Mouse (Mus musculus): ENCODE data around the gene Itga3.

Gene Itga3

DNA sequence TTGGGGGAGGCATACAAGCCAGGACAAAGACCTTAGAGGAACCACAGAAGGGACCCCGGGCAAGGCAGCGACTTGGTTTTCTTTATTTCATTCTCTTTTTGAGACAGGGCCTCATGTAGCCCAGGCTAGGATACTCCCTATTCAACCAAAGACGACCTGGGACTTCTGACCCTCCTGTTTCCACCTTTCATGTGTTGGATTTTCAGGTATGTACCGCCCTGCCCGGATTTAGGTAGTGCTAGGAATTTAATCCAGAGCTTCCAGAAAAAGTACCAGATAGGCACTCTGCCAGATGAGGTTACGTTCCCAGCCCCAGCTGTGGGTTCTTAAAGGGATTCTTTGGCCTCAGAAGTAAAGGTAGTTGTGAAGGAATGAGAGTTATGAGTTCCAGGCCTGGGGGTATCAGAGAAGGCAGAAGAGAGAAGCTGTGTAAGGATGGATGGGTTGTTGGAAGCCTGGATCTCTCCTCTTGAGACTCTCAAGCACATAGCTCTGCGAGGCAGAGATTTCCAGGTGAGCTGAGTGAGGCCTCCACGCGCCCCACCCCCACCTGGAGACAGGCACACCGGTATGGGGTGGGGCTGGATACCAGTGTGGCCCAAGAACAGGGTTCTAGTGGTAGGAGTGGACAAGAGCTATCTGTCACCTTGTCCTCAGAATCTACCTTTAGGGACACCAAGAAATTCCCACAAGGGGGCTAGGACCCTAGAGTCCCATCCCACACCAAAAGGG is 7.2 kb downstream of the Itga3 start:
- no peak for DNase-seq

DNA sequence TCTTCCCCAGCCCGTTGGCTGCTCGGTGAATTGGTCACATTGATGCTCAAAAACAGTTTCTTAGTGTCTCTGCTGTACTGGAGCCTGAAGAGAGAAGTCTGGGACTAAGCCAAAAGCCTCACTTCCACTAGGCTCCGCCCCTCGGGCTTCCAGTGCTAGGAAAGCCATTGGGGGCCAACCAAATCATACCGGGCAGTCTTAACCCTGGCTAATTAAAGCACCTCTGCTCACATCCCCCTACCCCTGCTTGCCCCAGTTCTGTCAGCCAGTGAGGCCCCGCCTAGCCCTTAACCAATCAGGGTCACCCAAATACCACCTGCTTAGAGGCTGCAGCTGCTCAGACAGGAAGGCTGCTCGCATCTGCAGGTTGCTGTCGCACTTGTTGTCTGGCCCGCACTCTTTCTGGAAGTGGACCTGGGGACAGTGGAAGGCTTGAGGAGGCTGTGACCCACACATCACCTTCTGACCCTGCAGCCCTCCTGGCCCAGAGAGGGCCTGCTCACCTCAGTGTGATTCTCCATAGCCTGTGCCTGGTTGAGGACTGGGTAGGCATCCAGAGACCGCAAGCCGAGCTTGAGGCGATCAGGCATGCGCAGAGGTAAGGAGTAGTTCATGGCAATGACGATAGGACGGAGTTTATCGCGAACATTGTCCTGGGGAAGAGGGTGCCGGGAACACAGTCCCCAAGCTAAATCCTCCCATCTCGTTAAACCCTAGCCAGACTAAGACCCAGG is 19.7 kb downstream of the Itga3 start:
- no peak for DNase-seq

DNA sequence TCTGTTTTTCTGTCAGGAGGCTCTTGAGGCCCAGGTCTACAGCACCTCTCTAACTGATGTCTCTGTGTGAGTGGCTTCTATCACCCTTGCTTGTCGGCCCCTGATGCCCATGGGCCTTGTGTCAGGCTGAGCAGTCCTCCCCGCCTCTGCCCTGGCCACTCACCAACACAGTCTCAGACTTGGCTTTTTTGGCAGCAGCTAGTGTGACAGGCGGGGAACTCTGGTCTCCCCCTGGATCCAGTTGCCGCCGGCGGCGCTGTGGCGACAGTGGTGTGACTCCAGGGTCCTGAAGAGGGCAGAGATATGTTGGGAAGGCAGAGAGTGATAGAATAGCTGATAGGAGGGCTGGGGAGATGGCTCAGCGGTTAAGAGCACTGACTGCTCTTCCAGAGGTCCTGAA is 23.5 kb downstream of the Itga3 start:
- DNase-seq, result no peak

DNA sequence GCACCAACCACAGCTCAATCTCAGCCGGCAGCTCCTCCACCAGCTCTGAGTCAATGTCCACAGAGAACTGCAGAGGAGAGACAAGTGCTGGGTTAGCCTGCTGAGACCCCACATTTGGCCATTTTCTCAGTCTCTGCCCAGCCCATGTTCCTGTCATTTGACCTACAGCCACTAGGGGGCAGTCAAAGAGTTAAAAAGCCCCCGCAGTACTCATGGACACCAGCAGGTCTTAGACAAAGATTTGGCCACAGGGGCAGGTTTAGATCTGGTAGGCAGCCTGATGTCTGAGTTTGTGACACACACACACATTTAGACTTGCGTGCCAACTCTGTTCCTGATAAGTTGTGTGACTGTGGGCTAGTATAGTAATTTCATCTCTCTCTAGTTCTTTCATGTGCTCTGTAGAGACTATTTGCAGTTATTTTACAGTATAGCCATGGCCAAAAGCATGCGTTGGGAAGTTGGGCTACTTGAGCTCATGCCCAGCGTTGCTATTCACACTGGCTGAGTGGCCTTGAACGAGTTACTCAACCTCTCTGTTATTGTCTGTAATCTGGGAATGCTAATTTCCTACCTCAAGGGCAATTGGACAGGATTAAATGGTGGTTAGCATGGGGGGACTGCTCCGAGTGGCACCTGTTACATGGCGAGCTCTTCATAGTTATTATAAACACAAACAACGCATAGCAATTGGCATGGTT is 29.5 kb downstream of the Itga3 start:
- DNase-seq, result no peak

DNA sequence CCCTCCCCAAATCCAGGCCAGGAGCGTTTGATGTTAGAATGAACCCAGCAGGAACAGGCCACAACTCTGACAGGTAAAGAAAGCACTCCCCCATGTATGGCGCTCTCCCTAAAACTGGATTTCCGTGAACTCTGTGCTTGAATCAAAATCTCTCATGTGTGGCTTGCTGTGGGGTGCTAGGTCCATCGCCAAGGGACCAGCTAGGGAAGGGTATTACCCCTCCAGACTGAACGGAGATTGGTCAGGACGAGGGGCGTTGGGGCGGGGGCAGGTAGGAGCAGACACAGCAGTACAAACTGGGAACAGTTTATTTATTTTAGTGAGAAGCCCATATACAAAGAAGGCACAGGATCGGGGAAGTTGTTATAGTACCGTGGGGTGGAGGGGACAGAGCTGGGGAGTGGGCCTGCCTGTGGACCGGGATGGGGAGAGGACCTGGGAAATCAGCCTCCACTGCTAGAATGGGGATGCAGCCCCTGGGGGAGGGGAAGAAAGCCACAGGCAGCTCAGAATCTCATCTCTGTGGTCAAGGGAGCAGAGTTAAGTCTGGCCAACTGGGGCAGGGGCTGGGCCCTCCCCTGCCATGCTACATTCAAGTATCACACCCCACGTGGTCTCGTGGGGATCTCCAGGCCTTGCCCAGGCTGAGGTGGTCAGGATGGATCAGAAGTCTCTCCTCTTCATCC is 32.3 kb downstream of the Itga3 start:
- DNase-seq, result no peak

DNA sequence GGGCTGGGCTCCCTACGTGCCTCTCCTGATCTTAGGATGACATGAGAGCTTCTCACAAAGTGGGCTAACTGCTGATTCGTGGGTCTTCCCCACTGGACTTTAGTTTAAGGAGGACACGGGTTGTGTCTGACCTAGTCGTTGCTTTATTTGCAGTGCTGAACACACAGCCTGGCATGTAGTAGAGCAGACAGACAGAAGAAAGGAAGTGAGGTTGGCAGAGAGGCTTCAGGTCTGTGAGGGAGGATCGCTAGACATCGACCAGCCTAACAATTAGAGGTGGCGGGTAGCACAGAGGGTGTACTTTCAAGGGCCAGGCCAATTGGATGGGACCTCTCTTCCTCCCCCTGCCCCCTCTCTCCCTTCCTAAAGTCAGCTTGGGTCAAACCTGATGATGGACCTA is 33.0 kb downstream of the Itga3 start:
- no peak for DNase-seq

DNA sequence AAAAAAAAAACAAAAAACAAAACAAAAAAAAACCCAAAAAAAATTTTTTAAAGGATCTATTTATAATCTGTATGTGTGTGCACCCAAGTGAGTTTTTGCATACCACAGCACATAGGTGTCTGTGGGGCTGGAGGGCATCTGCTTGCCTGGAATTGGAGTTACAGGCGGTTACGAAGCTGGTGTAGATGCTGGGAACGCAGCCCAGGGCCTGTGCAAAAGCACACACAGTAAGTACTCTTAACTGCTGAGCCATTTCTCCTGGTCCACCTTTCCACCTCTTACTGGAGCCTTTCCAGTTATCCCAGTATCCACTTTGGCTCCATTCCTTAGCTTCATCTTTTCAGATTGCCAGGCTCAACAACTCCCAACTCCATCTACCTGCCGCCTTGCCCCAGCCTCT is 33.5 kb downstream of the Itga3 start:
- DNase-seq, result no peak

DNA sequence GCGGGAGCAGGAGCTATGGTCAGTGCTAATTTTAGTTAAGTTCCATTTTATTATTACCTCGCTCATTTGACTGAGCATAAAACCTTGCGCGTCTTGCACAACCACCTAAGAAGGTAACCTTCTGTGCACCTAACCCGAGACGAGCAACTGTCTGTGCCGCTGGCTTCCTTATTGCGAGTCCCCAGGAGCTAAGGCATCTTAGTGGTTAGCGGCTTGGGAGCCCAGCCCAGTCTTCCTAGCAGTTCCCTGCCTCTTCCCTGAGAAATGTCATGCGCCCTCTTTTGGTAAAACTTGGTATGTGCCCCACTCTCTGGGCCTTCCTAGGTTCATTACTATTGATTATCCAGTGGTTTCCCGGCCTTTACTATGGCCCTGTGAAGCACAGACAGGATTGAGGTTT is 34.5 kb downstream of the Itga3 start:
- peak; percentile 89 for DNase-seq

DNA sequence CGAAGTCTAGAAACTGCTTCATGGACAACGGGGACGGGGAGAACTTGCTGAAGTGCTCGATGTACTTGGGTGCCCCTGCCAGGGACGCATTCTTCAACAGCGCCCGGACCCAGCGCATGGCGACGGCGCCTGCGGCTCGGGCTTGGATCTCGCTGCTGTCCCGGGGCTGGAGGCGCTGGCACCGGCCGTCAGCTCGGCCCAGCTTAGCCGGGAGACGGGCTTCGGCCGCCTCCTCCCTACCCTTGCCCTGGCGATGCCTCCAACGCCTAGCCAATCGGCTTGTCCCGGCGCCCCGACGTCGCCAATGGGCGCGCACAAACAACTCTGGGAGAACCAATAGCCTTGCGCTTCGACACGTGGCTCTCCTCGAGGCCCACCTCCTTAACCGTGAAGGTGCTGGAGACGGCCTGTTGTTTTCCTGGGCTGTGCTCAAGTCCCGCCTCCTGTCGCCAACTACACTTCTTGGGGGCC is 35.4 kb downstream of the Itga3 start, which contains the start of gene Pdk2:
Pdk2 (minus strand) TSS at position 216 of the 471 bp plus-strand sequence.
- DNase-seq, result peak; percentile 98

DNA sequence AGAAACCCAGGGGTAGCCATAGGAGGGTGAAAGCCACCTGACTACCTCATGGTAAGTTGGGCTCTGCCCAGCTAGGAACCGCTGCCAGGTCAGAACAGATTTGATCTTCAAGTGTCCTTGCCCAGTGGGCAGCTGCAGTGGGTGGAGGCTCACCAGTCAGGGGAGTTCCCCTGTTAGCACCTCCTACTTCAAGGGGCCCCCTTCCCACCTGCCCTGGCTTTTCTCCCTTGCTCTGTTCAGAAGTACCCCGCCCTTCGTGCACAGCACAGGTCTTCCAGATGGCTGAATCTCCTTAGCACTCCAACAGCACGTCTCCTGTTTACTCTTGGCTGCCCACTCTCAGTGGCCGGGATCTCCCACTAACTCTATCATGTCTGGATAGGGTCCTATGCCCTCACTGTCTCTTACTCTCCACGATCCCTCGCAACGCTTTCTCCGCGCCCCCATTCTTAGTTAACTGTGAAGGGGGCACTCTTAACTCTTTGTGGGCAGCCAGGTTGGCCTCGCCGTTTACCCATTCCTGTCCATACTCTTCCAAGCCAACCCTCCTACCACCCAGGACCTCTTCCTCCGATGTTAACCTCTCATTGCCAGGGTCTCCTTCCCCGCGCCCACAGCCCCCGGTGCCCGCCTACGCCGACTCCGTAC is 36.0 kb downstream of the Itga3 start:
- peak; percentile 51 for DNase-seq

DNA sequence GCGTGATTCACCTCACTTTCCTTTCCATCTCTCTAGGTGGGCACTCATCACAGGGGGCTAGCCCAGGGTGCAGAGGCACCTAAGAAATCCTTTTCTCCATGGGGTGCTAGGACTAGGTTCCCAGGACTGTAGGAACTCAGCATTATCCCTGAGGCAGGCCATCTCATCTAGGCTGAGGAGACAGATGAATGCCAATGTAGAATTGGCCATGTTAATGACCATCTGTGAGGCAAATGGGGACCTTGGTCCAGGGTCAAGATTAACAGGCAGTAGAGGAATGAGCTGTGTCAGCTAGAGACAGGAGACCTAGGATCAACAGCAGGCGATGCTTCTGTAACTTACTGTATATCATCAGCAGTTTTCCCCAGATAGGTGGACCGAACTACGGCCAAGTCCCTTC is 36.8 kb downstream of the Itga3 start:
- no peak for DNase-seq

DNA sequence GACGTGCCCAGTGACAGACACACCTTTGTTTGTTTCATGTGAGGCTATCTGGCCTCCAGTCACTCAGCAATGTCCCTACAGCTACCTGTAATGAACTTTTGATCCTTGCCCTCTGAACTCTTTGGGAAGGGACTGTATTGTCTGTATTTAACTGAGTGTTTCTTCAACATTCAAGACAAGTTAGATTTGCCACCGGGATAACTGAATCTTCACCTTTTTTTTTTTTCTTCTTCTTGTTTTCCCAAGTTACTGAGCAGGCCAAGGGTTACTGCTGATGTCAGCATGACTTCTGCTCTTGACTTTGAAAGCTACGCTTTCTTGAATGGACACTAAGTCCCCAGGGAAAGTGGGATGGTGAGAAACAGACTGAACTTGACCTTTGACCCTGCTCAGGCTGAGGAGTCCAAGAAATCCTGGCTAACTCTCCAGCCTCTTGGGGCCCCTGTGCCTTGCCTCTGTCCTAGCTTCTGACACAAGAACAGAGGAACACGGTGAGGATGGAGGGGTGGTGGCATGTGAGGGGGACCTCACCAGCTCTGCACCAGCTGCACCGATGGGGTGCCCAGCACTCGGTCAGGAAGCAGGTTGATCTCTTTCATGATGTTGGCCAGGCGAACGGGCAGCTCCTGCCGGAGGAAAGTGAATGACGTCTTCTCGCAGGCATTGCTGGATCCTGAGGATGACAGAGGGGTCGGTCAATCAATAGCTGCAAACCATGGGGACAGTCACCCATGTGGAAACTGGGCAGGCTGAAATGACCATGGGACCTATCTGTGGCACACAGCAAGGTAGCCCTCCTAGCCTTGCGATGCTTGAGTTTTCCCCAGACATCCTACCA is 37.6 kb downstream of the Itga3 start:
- DNase-seq, result no peak

DNA sequence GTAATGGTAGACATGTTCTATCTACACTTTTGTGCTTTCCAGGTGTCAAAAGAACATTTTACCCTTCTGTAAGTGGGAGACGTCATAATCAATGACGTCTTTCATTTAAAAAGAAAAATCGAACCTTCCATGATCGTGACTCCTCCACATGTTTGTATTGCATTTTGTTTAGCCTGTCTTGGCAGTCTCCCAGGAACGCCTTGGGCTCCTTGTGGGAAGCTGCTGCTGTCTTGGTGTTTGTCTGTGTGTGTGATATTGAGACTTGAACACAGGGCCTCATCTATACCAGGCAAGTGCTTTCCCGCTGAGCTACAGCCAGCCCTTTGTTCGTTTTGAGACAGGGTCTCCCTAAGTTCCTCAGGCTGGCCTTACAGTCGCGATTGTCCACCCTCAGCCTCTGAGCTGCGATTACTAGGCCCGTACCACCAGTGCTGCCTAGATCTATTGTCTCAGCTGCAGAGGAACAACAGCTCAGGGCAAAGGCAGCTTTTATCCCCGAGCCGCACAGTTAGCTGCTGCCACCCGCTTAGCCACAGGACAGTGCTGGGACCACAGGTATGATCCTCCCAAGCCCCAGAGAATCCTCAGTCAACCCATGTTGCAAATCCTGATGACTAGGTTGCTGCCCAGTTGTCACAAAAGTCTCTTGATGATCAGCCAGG is 38.3 kb downstream of the Itga3 start:
- DNase-seq, result no peak

DNA sequence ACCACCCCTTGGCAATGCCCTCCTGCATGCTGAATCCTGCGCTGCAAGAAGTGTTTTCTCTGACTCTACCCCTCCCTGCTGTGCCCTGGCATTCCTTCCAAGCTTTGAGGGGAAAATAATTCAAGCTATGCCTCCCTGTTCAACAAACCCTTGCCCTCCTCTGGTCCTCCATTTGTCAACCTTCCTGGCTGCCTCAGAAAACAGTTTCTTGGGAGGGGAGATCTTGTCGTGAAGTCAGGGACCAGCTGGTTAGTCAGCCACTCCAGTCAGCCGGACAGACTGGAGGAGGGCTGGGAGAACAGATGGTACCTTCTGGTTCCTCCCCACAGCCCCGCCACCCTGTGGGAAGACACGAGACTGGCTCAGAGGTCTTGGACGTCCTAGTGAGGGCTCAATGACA is 39.3 kb downstream of the Itga3 start:
- peak; percentile 58 for DNase-seq

DNA sequence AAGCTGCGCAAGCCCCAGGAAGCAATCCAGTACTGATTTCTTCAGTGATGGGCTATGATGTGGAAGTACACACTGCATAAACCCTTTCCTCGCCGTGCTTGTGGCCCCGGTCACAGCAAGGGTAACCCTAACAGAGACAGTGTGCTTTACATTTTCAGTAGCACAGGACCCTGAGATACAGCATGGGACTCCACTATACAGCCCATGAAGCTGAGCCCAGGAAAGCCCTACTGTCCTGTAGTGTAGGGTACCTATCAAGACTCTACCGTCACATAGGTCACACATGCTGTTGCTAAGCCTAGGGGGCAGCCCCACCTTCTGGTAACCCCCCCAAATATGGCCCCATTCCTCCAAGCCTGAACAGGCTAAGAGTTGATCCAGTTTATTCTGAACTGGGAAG is 40.1 kb downstream of the Itga3 start:
- DNase-seq, result no peak

DNA sequence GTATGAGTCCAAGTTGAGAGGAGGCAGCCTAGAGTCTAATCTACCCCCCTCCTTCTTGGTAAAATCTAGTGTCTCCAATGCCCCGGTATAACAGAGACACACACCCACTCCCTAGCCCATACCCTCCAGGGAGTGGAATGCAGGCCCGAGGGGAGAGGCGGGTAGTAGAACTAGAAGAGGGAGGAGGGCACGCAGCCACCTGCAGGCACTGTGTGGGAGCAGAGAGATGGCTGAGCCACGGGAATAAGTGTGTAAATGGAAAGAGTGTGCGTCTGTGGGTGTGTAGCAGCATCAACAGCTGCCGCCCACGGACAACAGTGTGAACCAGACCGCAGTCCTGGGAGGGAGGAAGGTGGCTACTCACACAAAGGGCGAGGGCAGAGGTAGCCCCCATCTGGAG is 41.7 kb downstream of the Itga3 start:
- DNase-seq, result peak; percentile 79

DNA sequence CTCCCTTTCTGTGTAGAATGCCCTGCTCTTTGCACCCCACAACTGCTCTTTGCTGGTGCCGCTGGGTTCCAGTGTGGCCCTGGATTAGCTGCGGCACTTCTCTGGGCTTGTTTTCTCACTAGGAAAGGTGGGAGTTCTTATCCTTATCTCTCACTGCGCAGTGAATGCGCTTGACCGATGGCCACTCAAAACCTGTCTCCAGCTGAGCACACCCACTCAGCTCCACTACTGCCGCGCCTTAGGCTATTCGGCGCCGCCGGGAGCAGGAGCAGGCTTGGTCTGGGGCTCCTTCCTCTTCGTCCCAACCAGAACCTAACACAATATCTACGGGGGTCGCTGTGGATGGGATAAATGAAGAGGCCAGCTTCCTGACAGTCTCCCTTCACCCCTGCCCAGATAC is 43.0 kb downstream of the Itga3 start:
- no peak for DNase-seq

DNA sequence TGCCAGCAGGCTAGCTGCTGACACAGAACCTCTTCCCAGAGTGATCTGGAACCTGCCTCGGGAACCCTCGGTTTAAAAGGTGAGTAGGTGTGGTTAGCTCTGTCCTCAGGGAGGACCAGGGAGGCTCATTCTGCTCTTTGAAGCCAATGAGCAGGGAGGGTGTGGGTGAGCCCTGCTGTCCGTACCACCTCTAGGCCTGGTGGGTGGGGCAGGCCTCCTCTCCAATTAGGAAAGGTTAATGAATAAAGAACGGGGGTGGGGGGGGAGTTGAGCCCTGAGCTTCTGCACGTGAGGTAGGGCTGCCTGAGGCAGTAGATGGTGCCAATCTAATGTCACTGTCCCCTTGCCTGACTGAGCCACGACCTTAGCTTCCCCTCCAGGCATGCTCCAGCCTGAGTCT is 43.7 kb downstream of the Itga3 start:
- DNase-seq, result no peak

DNA sequence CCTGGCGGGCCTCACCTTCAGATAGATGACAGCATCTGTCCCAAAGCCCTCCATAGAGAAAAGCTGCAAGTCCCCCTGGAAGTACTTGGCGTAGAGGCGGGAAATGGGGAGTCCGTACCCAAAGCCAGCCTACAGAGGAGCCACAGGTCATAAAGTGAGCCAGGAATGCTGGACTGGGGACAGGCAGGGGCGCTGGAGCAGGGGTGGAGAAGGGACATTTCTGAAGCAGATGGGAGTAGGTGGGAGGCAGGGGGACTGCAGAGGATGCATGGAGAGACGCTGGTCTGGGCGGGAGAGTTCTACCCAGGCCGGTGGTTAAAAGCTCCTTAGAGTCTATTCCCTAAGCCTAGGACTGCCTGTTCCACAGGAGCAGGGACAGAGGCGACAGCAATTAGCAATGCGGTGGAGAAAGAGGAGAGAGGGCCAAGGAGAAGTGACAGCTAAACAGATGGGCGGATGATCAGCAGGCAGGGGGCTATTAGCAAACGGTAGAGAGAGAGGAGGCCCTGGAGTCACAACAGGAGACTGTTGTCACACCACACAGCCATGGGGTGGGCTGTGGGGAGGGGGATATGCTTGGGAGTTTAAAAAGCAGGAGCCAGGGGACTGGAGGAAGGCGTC is 48.6 kb downstream of the Itga3 start:
- DNase-seq, result no peak

DNA sequence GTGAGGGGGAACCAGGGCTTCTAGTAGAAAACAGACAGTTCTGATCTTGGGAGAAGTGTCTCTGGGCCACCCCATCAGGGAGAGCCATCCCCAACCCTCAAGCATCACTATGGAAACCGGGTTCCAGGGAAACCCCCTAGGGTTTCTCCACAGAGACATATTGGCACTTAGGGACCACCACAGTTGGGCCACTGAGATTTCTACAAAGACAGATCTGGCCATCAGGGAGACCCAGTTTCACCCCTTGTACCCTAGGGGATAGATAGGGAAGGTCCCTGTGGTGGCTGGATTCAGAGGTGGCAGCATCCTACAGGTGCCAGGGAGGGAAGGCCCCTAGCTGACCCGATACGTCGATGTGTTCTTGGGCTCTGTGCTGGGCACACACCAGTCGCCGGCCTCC is 49.8 kb downstream of the Itga3 start:
- no peak for DNase-seq

DNA sequence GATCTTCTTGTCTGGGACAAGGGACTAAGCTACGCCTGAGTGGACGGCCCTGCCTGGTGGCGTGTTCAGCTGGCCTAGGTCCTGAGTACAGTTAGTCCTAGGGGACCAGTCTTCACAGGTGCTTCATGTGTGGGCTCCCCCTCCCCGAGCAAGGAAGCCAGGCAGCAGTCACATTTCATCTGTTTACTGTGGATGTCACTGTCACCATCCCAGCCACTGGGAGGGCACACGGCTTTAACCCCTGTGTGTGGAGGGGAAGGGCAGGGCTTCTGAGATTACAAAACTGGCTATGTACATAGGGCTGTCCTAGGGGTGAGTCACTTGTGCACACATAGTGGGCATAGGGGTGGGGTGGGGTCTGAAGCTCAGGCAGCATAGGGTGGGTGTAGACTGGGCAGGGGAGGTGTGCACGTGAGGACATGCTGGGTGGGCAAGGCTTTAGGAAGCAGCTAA is 50.5 kb downstream of the Itga3 start:
- no peak for DNase-seq
